Mouse (Mus musculus): ENCODE measurements around the gene Clps.

- no peak for TF ChIP-seq CTCF (conservative IDR thresholded peaks at IDR 0.05; ENCODE audit: low read length)
- TF ChIP-seq NANOG (IDR thresholded peaks at IDR 0.05; ENCODE audit: borderline replicate concordance, low read length), result no peak
- no peak for TF ChIP-seq POU5F1 (IDR thresholded peaks at IDR 0.05; ENCODE audit: borderline replicate concordance, low read length)
These were observed 43.1 kb downstream of the Clps start, which contains the start of gene Fkbp5 for GRCm38 (mm10) chr17:28517441-28517955.
